Mouse (Mus musculus): Measurements from ENCODE around the gene Gm10260.
A peak's percentile ranks its signal among the peaks of the same experiment; 100 is the strongest.

The Gm10260 gene

DNA sequence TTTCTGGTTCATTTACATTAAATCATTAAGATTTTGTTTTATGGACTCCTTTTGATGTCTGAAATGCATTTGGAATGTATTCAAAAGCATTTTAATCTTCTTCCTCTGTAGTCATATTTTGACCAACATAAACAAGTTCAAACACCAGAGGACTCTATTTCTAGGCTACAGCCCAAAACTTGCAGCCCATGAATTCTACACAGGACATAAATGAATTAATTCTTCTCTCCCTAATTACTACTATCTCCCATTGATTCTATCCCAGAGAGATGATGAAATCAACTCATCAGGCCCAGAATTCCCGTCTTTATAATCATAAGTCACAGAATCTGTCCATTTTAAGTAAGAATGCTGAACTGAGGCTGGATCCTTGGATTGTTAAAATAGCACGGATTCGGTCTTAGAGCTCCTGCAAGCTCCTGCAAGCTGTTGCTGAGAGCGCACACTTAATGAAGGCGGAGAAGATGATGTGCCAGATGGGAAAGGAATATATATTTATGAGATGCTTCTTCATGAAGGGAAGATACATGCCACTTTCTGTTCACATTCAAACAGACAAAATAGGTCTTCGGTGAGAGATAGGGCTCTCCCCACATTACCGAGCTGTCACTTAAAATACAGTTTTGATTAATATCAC is 7.7 kb upstream of the Gm10260 start:
- no peak for DNase-seq

DNA sequence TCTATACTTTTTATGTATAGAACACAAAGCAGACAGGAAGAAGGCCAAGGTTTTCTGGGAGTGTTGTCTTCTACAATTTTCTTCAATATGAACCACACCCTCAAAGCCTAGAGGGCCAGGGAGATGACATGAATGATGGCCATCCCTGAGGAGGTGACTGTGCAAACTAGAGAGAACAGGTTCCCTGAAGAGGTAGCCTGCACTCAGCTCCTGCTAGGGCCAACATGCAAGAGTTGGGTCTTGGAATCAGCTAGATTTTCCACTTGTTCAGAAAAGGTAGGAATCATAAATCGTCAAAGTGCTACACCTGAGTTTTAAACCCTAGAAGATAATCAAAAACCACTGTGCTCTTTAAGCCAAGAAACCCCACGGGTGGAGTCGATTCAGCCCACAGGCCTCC is 6.2 kb upstream of the Gm10260 start:
- DNase-seq: no peak

DNA sequence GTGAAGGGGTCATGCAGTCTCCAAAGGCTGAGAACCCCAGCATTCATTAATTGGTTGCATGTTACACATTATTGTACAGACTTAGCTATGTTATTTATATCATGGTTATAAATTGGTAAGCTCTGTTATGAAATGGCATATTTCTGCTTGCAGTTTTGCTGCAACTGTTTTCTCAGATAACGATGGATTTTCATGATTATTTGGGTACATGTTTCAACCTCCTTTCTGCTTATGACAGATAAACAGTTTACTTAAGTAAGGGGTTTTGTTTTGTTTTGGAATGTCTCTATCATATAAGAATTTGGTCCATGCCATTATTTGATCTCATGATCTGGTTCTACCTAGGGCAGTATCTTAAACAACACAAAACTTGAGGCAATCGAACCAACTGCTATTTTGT is 5.5 kb upstream of the Gm10260 start:
- no peak for DNase-seq

DNA sequence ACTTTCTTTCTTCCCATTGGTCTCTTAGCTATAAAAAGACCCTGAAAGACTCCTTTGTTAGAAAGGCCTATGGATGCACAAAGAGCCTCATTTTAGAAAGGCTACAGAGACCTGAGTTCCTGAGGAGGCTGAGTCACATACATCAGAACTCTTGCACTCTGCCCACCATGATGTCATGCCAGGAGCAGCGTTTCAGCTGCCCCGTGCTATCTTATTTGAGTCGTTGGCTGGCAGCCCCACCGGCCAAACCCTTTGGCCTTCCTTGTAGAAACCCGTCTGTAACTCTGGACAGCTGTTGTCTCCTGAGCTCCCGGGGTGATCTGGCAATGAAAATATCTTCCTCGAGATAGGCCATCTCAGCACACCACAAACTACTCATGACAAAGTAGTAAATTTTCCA is 3.6 kb upstream of the Gm10260 start:
- peak in 1 of 2 experiments; percentile 56 for DNase-seq

DNA sequence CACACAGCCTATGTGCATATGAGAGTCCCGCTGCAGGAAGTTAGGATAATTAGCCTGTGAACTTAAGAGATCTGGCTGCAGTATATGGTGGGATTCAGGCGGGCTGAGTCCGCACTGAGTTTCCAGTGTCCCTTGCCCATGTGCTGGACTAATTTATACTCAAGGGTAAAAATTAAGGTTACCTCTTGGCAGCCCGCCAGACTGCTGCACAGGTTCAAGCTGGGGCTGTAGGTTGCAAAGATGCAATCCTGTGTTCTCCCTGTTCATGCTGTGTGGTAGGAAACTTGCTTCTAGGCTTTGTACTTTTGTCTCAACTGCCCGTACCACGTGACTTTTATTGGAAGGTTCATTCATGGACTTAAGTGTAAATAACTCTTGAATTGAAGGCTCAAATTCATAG is 3.0 kb upstream of the Gm10260 start:
- no peak for DNase-seq

DNA sequence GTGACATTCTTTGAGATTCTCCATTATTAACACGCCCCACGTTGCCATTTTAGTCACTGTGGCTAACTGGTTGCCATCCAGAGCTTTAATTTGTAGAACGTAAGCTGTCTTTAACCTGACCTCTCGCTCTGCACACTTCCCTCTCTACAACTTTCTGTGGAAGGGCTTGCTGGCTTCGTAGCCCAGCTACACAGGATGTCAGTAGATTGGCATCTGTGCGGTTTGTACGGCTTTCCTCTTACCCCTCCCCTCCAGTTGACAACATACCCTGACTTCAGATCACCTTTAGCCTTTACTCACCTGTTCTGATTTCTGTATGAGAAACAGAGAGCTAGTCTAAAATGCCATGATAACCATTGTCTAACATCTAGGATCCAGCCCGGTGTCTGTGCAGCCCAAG is 1.7 kb upstream of the Gm10260 start:
- DNase-seq: no peak

DNA sequence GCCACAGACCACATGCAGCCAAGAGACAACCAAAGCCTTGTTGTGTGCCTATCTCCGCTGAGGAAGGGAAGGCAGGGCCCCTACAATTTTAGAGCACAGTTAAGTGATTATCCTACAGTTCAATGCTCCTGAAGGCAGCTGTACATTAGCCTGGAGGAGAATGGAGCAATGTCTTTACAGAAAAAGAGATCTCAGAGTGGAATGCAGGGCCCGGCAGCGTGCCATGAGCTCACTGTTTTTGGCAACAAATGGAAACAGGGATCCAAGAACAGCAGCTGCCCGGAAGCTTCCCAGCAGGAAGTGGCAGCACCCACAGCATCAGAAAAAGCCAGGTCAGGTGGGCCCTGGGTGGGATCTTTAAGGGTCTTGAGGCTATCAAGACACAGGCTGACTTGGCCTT is 3.4 kb downstream of the Gm10260 start:
- DNase-seq: peak; percentile 54 to 79

DNA sequence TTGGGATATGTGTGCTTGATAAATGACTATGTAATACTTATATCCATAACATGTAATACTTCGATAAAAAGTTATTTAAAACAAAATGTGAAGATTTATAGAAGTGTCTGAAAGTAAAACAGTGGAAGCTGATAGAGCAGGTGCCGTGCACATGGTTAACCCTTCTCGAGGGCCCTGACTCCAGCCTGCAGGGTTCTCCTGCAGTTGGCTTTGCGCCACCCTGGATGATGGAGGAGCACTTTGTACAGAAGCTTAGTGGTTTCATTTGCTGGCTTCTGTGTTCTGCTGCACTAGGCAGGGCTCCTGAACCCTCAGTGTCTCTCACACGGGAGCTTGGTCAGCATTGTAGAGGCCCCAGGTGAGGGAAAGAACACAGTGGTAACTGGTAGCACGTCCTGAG is 4.3 kb downstream of the Gm10260 start:
- no peak for DNase-seq

DNA sequence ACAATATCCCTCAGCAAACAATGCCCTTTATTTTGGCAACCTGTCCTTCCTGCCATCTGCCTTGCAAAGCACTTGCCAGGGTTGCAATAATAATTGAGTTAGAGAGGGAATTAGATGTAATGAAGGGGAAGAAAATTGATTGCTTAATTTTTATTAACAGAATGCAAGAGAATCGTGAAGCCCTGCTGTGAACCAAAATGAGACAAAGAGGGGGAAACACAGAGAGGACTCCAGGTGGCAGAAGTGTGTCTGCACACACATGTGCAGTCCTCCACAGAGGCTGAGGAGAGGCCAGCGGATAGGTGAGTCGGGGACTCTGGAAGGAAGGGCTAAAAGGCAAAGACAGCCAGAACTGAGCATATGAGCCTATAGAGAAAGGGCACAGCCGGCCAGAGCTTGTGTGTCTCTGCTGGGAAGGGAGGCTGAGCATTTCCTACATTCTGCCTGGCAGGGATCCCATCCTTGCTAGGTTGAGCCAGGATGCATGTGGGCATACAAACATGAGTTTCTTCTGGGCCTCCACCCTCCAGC is 9.5 kb downstream of the Gm10260 start:
- DNase-seq: peak in 1 of 2 experiments; percentile 4

DNA sequence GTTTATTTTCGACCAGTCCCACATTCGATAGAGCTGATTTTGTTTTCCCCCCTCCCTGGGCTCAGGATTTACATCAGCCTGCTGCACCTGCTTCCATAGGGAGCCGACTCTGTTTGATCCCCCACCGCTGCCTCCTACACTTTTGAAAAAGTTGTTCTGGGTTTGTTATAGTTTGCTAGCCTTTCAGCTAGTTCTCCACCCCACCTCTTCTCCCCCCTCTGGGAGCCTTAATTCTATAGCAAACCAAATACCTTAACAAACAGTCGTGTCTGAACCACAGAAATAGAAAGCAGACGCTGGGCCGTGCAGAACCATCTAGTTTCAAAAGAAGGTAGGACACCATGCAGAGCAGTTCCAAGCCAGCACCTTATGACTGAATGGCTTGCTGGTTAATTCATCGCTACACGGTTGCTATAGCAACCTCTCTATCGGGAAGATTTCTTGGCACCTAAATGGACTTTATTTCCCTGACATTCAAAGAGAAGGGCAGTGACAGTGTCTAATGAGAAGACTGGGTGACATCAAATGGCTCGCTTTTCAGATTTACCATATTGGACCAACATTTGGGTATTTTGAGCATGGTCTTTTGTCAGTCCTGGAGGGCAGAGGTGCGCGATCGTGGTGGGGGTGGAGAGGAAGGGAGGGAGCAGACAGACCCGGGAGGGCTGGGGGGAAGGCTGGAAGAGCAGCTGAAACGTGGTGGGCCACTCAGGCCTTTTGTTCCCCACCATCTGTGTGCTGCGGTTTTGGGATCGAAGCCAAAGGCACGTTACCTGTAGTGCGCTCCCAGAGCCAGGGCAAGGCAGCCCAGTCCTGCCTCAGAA is 13.2 kb downstream of the Gm10260 start:
- no peak for DNase-seq

DNA sequence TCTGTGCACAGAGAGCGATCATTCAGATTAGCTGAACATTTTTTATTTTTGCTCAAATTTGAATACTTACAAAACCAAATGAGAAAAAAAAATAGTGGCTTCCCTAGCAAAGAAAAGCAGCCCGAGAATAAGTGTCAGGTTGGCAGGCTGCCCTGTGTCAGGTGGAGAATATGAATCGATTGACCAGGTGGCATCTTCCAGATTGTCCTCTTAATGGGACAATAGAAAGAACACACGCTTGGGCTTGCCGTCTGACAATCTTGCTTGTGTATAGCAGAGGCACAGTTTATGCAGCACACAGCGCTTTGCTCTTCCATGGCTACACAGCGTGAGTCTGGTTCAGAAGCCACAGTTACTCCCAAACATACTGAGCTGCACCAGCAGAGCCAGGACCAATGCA is 15.8 kb downstream of the Gm10260 start:
- no peak for DNase-seq

DNA sequence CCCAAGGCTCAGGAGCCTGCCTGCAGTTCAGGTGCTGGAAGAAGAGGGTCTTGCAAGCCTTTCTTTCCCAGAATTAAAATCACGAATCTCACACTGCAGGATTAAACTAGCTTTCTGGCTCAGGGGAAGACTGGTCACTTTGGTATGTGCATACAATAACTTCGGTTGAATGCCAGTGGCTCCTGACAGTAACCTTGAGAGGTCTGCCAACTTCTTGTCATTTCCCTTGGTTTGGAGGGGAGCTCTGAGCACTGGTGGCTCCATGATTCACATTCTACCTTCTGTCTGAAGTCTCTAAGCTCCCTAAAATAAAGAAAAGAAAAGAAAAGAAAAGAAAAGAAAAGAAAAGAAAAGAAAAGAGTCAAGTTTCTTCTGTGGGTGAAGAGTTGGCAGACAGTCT is 16.4 kb downstream of the Gm10260 start:
- DNase-seq: no peak

DNA sequence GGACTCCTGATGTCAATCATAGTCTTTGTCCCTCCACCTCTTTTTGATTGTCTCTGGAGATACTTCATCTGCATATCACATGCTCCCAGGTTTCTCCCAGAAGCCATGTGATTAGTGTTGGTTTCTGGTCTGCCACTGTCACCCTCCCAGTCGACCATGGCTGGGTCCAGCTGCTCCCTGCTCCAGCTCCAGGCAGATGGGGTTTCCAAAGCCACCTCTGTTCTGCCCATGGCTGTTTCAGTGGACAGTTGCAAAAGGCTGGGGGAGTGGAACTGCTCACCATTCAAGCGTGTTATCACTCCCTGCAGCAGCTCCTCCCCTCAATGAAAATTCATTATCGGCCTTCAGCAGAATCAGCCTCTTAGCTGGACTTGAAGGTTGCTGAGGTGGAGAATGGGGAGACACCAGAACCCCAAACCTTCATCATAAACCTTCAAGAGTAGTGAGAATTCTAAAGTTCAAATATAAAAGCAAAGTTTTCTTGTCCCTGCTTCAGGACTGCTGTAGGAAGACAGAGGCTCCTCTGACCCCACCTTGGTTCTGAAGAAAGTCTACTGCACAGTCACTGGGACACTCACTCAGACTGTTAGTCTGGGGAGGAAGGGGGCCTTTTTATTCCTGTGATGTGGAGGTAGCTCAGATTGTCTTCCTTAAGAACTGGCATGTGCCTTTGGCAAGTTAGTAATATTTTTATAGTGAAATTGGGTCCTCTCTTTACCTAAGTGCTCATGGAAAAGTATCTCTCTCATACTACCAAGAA is 17.0 kb downstream of the Gm10260 start:
- DNase-seq: no peak

DNA sequence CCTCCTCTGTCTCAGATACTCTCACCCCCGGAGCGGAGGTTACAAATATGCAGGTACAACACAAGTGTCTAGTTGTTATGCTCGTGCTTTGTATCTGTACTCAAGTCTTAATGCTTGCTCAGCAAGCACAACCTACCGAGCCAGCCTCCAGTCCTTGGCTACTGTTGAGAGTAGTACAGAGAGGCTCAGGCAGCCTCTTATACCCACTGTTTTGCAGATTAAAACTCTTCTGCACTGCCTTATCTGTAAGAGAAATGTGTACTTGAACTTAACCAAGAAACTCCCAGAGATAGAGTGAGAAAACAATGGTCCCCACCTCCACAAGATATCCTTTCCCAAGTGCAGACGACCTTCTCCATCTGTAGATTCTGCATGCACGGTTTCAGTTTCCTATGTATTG is 24.5 kb downstream of the Gm10260 start:
- no peak for DNase-seq

DNA sequence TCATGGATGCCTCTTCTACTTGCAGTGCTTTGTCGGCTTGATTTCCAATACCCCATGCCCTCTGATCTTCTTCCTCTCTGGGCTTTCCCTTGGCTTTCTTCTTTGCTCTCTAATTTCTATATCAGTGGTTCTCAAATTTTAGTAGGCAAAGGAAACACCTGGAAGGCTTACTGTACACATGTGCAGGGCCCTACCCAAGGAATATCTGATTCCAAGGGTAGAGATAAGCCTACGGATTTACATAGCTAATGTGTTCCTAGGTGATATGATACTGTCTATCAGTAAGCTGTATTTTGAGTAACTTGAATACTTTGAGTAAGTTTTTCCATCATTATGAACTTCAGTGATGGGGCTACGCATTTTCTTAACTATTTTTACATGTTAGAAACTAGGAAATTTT is 25.7 kb downstream of the Gm10260 start:
- DNase-seq: no peak

DNA sequence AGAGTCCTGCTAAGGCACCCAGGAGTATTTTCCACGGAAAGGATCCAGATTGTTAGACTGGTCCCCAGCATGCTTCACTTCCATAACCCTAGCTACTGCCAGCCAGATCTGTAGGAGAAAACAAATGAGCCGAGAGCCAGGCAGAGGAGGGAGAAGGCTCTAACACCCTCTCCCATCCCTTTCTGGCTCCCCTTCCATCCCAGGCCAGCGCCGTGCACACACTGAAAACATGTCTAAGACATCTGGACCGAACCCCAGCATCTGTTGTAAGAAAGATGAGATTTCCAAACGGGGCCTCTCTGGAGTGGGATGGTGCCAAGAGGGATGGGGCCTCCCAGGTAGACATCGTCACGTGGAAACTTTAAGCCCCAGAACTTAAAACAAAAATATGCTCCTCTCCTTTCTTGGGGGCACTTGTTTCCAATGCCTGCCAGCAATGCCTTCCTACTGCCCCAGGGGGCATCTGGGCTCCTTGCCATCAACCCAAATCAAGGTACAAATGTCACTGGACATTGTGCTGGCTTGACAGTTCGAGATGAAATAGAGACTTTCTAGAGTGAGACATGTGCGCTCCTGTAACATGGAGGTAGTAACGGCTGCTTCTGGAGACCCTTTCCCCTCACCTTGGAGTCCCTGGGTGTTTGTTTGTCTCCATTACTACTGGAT is 35.1 kb downstream of the Gm10260 start:
- DNase-seq: peak in 1 of 2 experiments; percentile 25

DNA sequence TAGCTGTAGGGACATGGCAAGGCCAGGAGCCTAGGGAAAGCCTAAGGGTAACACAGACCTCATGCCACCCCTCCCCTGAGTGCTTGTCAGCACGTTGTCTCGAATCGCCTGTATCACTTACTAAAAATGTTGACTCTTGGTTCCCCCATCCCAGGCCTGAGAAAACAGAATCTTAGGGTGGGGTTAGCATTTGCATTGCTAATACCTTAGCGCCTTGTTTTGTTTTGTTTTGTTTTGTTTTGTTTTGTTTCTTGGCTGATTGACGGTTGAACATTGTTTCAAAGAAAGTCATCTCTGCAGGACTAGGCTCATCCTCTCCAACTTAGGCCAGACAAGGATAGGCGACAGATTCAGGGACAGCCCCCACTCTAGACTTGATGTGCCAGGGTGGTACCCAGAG is 35.9 kb downstream of the Gm10260 start:
- no peak for DNase-seq

DNA sequence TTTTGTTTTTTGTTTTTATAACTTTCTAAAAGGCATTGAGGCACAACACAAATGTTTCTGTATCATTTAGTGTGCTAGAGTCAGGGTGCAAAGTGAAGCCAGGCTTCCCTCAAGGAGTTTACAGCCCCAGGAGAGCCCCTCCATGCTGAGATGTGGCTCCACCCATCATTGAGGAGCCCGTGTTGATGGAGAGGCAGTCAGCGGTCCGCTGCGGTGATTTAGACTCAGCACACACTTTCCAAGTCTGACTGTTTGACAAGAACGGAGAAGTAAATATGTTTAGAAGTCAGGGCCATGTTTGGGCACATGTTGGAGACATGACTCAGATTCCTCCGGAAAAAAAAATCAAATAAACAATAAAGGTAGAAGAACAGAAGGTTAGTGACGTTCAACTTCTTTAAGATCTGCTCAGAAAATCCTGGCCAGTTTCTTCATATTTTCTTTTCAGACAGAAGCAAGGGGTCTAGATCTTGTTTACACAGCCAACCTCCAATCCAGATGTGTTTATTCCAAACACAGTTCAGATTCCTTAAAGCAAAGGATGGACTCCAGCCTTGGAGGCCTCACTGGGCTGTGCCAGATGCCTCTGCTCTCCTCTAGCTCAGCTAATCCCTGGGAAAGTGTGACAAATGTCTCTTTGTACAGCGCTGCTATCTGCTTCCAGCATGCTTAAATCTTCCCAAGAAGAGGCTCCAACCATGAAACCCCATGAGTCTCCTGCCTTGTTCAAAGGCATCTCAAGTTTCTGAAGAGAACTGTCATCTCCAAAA is 47.7 kb downstream of the Gm10260 start:
- peak in 1 of 2 experiments; percentile 32 for DNase-seq

DNA sequence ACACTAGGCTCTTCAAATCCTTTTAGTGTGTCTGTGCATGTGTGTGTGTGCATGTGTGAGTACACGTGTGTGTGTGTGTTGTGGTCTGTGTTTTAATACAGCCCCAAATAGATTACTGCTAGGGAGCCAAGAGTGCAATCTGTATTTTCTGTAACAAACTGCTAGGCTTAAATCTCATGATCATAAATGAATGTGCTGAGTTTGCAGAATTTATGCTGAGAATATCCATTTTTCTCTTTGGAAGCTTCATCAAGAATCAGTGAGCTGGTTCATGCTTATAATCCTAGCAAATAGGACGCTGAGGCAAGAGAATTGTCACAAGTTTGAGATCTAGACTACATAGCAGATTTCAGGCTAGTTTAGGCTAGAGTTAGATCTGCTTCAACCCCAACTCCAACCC is 48.9 kb downstream of the Gm10260 start:
- DNase-seq: no peak
